Mouse (Mus musculus) stomach, postnatal 0 days (tissue): Measurements from ENCODE around the gene Ints14. TPM values are rescaled to one million over a fixed set of nuclear protein-coding genes. Genes with fewer than 3 reads are reported as not detected.

Source experiments
- ATAC-seq: fragments of 200-750 bp; cut with Nextera tagmentation; 2 replicates; pipeline ENCODE4 v1.8.0; 2017; ENCODE audit not compliant: low FRiP score, low TSS enrichment
- DNase-seq: peaks from one replicate; pipeline ENCODE4 v3.0.0-alpha.2; 2016; ENCODE audit warnings: low spot score
- H3K27ac ChIP-seq: fragments of 300-500 bp; sonication (generic); replicated peaks from 2 replicates; pipeline ENCODE4 v1.5.1; 2014; ENCODE audit warnings: mild to moderate bottlenecking, control low read depth
- H3K27me3 ChIP-seq: fragments of 300-500 bp; sonication (generic); 2 replicates; pipeline ENCODE4 v1.6.1; 2014; ENCODE audit warnings: low read length; ENCODE audit not compliant: control insufficient read depth, insufficient read depth
- H3K36me3 ChIP-seq: fragments of 300-500 bp; sonication (generic); 2 replicates; pipeline ENCODE4 v1.6.1; 2014; ENCODE audit warnings: low read length, mixed read lengths; ENCODE audit not compliant: control insufficient read depth, insufficient read depth
- H3K4me1 ChIP-seq: fragments of 300-500 bp; sonication (generic); replicated peaks from 2 replicates; pipeline ENCODE4 v1.6.1; 2014; ENCODE audit warnings: antibody characterized with exemption; ENCODE audit not compliant: control insufficient read depth, insufficient read depth
- H3K4me2 ChIP-seq: fragments of 300-500 bp; sonication (generic); replicated peaks from 2 replicates; pipeline ENCODE4 v1.6.1; 2014; ENCODE audit warnings: low read depth, mild to moderate bottlenecking, control low read depth, moderate library complexity
- H3K4me3 ChIP-seq: fragments of 300-500 bp; sonication (generic); 2 replicates; pipeline ENCODE4 v1.5.1; 2014; ENCODE audit warnings: low read depth, low read length, control low read depth
- H3K9ac ChIP-seq: fragments of 300-500 bp; sonication (generic); 2 replicates; pipeline ENCODE4 v1.6.1; 2014; ENCODE audit warnings: mild to moderate bottlenecking, low read length, control low read depth, mixed read lengths
- H3K9me3 ChIP-seq: fragments of 300-500 bp; sonication (generic); 2 replicates; pipeline ENCODE4 v1.6.1; 2016; ENCODE audit warnings: low read length; ENCODE audit not compliant: control insufficient read depth
- CTCF ChIP-seq: IDR thresholded peaks from 2 replicates; pipeline ENCODE4 v1.5.1; 2016; ENCODE audit warnings: antibody characterized with exemption, low read depth, mild to moderate bottlenecking, moderate library complexity
- EP300 ChIP-seq: optimal IDR thresholded peaks from 2 replicates; pipeline ENCODE3; 2016; ENCODE audit warnings: antibody characterized with exemption
- WGBS: fragments of 180-500 bp; shearing (Covaris S2); extraction: QIAGEN DNeasy Blood & Tissue Kit; methylation state at CpG from one replicate; pipeline ENCODE4 v1.1.7; 2014; 5-methylcytosine and 5-hydroxymethylcytosine counted together
- polyA plus RNA-seq: library from polyadenylated mRNA; unstranded; fragments of >200 nt; fragmentation: Nextera tagmentation; extraction: Ambion mirVana; gene quantifications from 2 replicates; pipeline ENCODE4 v1.2.1, GENCODE M21; 2015

Ints14 gene
- polyA plus RNA-seq, 1 experiment from 2014 or later = 25.8 TPM

GRCm38 (mm10) chr9:65010632-65011031 lies 49.9 kb downstream of the Ints14 start:
- no peaks in the 10 kb centered on the region for H3K9me3 ChIP-seq
- no peak overlapping the region for H3K4me2 ChIP-seq
- ATAC-seq (no peak), DNase-seq (no peak)
- 82% methylated on average over 8 of the region's 8 CpGs for WGBS
- no peak overlapping the region for H3K27ac ChIP-seq
- no peak overlapping the region for H3K4me3 ChIP-seq
- H3K9ac ChIP-seq = no peak overlapping the region
- no peaks in the 10 kb centered on the region for H3K4me1 ChIP-seq
- TF ChIP-seq CTCF = no peak
- TF ChIP-seq EP300 = no peak
- H3K36me3 ChIP-seq = peaks cover 5% of the 10 kb centered on the region
- no peaks in the 10 kb centered on the region for H3K27me3 ChIP-seq

- Histone ChIP-seq H3K4me1 (no peaks in the 10 kb centered on the region), H3K4me3 (no peak overlapping the region), H3K27ac (no peak overlapping the region), H3K9me3 (no peaks in the 10 kb centered on the region), H3K4me2 (no peak overlapping the region), H3K36me3 (no peaks in the 10 kb centered on the region; the same call in 1 of the 2 replicates), H3K9ac (no peak overlapping the region), H3K27me3 (no peaks in the 10 kb centered on the region)
- ATAC-seq = no peak
- 61% methylated on average over 6 of the region's 6 CpGs for WGBS
- DNase-seq = peak; percentile 71
- TF ChIP-seq EP300 (no peak), CTCF (peak; percentile 64)
Observed at GRCm38 (mm10) chr9:65011304-65011703, 50.6 kb downstream of the Ints14 start.

GRCm38 (mm10) chr9:65015461-65016222 lies 54.9 kb downstream of the Ints14 start:
- H3K4me1 ChIP-seq = 0 out of 2 replicates have a peak, but pooled peaks cover 3% of the 10 kb centered on the region
- H3K4me3 ChIP-seq = no peak overlapping the region
- H3K27me3 ChIP-seq = no peaks in the 10 kb centered on the region
- TF ChIP-seq CTCF (no peak), EP300 (no peak)
- ATAC-seq (no peak), DNase-seq (no peak)
- H3K9ac ChIP-seq = no peak overlapping the region
- no peak overlapping the region for H3K4me2 ChIP-seq
- no peak overlapping the region for H3K27ac ChIP-seq
- no peaks in the 10 kb centered on the region for H3K9me3 ChIP-seq
- WGBS = 42% methylated on average over 7 of the region's 7 CpGs
- no peaks in the 10 kb centered on the region for H3K36me3 ChIP-seq

- Histone ChIP-seq H3K9me3 (no peaks in the 10 kb centered on the region), H3K4me3 (no peak overlapping the region), H3K4me2 (no peak overlapping the region), H3K9ac (no peak overlapping the region), H3K36me3 (no peaks in the 10 kb centered on the region), H3K4me1 (0 out of 2 replicates have a peak, but pooled peaks cover 3% of the 10 kb centered on the region), H3K27ac (0 out of 2 replicates have a peak overlapping the region, but pooled peaks have one; percentile 6), H3K27me3 (no peaks in the 10 kb centered on the region)
- TF ChIP-seq EP300 = no peak
- no peak for TF ChIP-seq CTCF
- WGBS = 77% methylated on average over 4 of the region's 4 CpGs
- DNase-seq = no peak
- no peak for ATAC-seq
Observed at GRCm38 (mm10) chr9:65016241-65016977, 55.7 kb downstream of the Ints14 start.

GRCm38 (mm10) chr9:65016978-65017827 lies 56.5 kb downstream of the Ints14 start:
- no peaks in the 10 kb centered on the region for H3K9me3 ChIP-seq
- no peak overlapping the region for H3K4me2 ChIP-seq
- H3K4me3 ChIP-seq = no peak overlapping the region
- H3K27me3 ChIP-seq = no peaks in the 10 kb centered on the region
- ATAC-seq (no peak), DNase-seq (no peak)
- H3K27ac ChIP-seq = no peak overlapping the region
- H3K4me1 ChIP-seq = 0 out of 2 replicates have a peak, but pooled peaks cover 5% of the 10 kb centered on the region
- no peak for TF ChIP-seq EP300
- TF ChIP-seq CTCF = no peak
- WGBS = 73% methylated on average over 16 of the region's 16 CpGs
- H3K36me3 ChIP-seq = no peaks in the 10 kb centered on the region
- no peak overlapping the region for H3K9ac ChIP-seq
